Mouse (Mus musculus) limb, embryonic 14.5 days (tissue): ENCODE measurements around the gene BC051019. TPM values are rescaled to one million over a fixed set of nuclear protein-coding genes. Genes with fewer than 3 reads are reported as not detected.

ENCODE experiments used
- ATAC-seq: fragments of 200-750 bp; cut with Nextera tagmentation; 2 replicates; pipeline ENCODE4 v1.8.0; 2017; ENCODE audit warnings: low read depth, moderate number of reproducible peaks, moderate TSS enrichment; ENCODE audit not compliant: low FRiP score
- DNase-seq: peaks from one replicate; pipeline ENCODE4 v3.0.0-alpha.2; 2015; ENCODE audit warnings: low spot score
- H3K27ac ChIP-seq: fragments of 300-500 bp; sonication (generic); replicated peaks from 2 replicates; pipeline ENCODE4 v1.5.1; 2014; ENCODE audit warnings: low read depth, mild to moderate bottlenecking, low read length, moderate library complexity, mixed read lengths
- H3K27me3 ChIP-seq: fragments of 300-500 bp; sonication (generic); 2 replicates; pipeline ENCODE4 v1.6.1; 2014; ENCODE audit warnings: low read length, mixed read lengths; ENCODE audit not compliant: control insufficient read depth, insufficient read depth
- H3K36me3 ChIP-seq: fragments of 300-500 bp; sonication (generic); 2 replicates; pipeline ENCODE4 v1.6.1; 2014; ENCODE audit warnings: mild to moderate bottlenecking, low read length, moderate library complexity, mixed read lengths; ENCODE audit not compliant: control insufficient read depth, insufficient read depth
- H3K4me1 ChIP-seq: fragments of 300-500 bp; sonication (generic); 2 replicates; pipeline ENCODE4 v1.6.1; 2014; ENCODE audit warnings: antibody characterized with exemption, low read length, mixed read lengths; ENCODE audit not compliant: control insufficient read depth, insufficient read depth
- H3K4me2 ChIP-seq: fragments of 300-500 bp; sonication (generic); replicated peaks from 2 replicates; pipeline ENCODE4 v1.6.1; 2014; ENCODE audit warnings: low read depth, mild to moderate bottlenecking, low read length, moderate library complexity; ENCODE audit not compliant: severe bottlenecking
- H3K4me3 ChIP-seq: fragments of 300-500 bp; sonication (generic); replicated peaks from 2 replicates; pipeline ENCODE4 v1.5.1; 2014; ENCODE audit warnings: low read length
- H3K9ac ChIP-seq: fragments of 300-500 bp; sonication (generic); 2 replicates; pipeline ENCODE4 v1.6.1; 2014; ENCODE audit warnings: mild to moderate bottlenecking, low read depth, low read length, moderate library complexity; ENCODE audit not compliant: severe bottlenecking
- H3K9me3 ChIP-seq: fragments of 300-500 bp; sonication (generic); 2 replicates; pipeline ENCODE4 v1.6.1; 2016; ENCODE audit warnings: low read length; ENCODE audit not compliant: control insufficient read depth
- POLR2A ChIP-seq: fragments of 200-500 bp; IDR thresholded peaks from 2 replicates; pipeline ENCODE4 v1.8.0; 2012; ENCODE audit warnings: inconsistent platforms, mild to moderate bottlenecking, moderate library complexity, borderline replicate concordance; ENCODE audit not compliant: insufficient read depth, insufficient read length; ENCODE audit errors: extremely low read depth
- WGBS: fragments of 180-500 bp; shearing (Covaris S2); extraction: QIAGEN DNeasy Blood & Tissue Kit; methylation state at CpG from one replicate; pipeline ENCODE4 v1.1.7; 2014; 5-methylcytosine and 5-hydroxymethylcytosine counted together
- polyA plus RNA-seq, 2 experiments: library from polyadenylated mRNA; depleted of rRNA in 1 of 2; stranded (reverse) in 1 of 2; unstranded in 1 of 2; fragments of >200 nt; fragmentation: Nextera tagmentation in 1 of 2; extraction: Ambion mirVana in 1 of 2; gene quantifications; 2 replicates each; pipeline versions ENCODE4 v1.2.1 to v1.2.3; 2012 to 2014

Gene BC051019
- polyA plus RNA-seq, 2 experiments = 0.10 to 0.15 TPM

GRCm38 (mm10) chr7:109741703-109742102, 18.1 kb upstream of the BC051019 start:
- H3K36me3 ChIP-seq = peaks cover 27% of the 10 kb centered on the region
- H3K4me3 ChIP-seq = no peak overlapping the region
- DNase-seq = no peak
- no peak overlapping the region for H3K9ac ChIP-seq
- H3K4me1 ChIP-seq = no peaks in the 10 kb centered on the region
- no peaks in the 10 kb centered on the region for H3K9me3 ChIP-seq
- WGBS = 84% methylated on average over 4 of the region's 4 CpGs
- no peak for ATAC-seq
- H3K27me3 ChIP-seq = no peaks in the 10 kb centered on the region
- TF ChIP-seq POLR2A = no peak
- H3K27ac ChIP-seq = no peak overlapping the region
- no peak overlapping the region for H3K4me2 ChIP-seq

DNA sequence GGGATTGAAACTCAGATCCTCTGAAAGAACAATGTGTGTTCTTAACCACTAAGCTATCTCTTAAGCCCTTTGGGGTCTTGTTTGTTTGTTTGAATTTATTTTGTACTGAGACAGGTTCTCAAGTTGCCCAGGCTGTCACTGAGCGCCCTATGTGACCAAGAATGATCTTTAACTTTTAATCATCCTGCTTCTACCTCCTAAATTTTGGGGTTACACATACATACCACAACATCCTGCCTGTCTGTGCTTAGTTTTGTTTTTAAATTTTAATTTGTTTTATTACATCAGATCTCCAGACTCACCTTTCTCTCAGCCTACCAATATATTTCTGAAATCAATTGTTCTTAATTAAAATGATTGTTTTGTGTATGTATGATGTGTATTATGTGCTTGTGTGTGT, 17.4 kb upstream of the BC051019 start:
- H3K4me3 ChIP-seq = no peak overlapping the region
- no peaks in the 10 kb centered on the region for H3K4me1 ChIP-seq
- ATAC-seq (no peak), DNase-seq (no peak)
- no peak overlapping the region for H3K4me2 ChIP-seq
- 89% methylated on average over 1 of the region's 1 CpGs for WGBS
- peaks cover 33% of the 10 kb centered on the region for H3K36me3 ChIP-seq
- H3K27ac ChIP-seq = no peak overlapping the region
- no peaks in the 10 kb centered on the region for H3K27me3 ChIP-seq
- no peaks in the 10 kb centered on the region for H3K9me3 ChIP-seq
- TF ChIP-seq POLR2A = no peak
- H3K9ac ChIP-seq = no peak overlapping the region

DNA sequence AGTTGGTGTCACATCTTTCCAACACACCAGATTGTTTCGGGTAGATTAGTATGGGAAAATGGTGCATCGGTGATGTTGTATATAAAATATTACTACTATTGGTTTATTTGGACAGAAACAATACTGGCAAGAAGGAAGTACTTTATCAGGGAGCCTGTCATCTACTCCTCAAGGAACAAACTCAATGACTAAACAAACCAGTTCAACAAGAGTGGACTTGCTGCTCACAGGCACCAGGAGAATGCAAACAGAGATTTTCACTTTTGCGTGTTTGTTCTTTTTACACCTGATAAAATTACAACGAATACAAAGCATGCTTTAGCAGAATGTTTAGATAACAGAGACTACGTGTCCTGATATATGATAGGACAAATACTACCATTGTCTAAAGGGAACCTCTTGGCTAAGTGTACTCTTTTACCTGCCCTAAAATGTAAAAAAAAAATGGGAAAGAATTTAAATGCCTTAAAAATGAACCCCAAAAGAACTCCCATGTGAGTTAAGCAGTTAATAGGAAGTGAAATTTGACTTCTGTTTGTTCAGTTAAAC, 16.2 kb upstream of the BC051019 start:
- H3K4me1 ChIP-seq = no peaks in the 10 kb centered on the region
- no peak overlapping the region for H3K9ac ChIP-seq
- H3K27me3 ChIP-seq = no peaks in the 10 kb centered on the region
- H3K27ac ChIP-seq = no peak overlapping the region
- no peak for TF ChIP-seq POLR2A
- H3K36me3 ChIP-seq = peaks cover 35% of the 10 kb centered on the region
- H3K4me2 ChIP-seq = no peak overlapping the region
- no peaks in the 10 kb centered on the region for H3K9me3 ChIP-seq
- H3K4me3 ChIP-seq = no peak overlapping the region
- ATAC-seq (no peak), DNase-seq (no peak)
- 73% methylated on average over 5 of the region's 5 CpGs for WGBS

DNA sequence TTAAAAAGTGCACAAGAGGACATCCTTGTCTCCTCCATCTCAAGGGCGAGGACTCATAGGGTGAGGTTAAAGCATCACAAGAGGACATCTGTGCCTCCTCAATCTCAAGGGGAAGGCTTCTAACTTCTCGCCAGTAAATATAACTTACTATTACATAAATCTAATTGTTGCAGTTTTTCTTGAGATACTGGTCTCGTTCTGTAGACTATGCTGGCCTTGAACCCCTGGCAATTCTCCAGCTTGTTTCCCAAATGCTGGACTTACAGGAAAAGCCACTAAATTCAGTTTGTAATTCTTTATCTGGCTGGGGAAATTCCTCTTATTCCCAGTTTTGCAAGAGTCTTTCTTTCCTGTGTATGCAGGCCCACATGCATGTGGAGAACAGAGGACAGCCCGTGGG, 11.2 kb upstream of the BC051019 start:
- no peak for TF ChIP-seq POLR2A
- no peak for DNase-seq
- H3K4me3 ChIP-seq = no peak overlapping the region
- H3K27me3 ChIP-seq = no peaks in the 10 kb centered on the region
- ATAC-seq = no peak
- 86% methylated on average over 4 of the region's 4 CpGs for WGBS
- H3K36me3 ChIP-seq = peaks cover 15% of the 10 kb centered on the region
- no peaks in the 10 kb centered on the region for H3K4me1 ChIP-seq
- H3K9ac ChIP-seq = no peak overlapping the region
- H3K27ac ChIP-seq = no peak overlapping the region
- no peak overlapping the region for H3K4me2 ChIP-seq
- no peaks in the 10 kb centered on the region for H3K9me3 ChIP-seq

GRCm38 (mm10) chr7:109731626-109732025, 8.0 kb upstream of the BC051019 start, which contains the start of gene Ascl3:
Gene Ascl3, minus strand, starts transcription at chr7:109731726.
- DNase-seq (no peak), ATAC-seq (no peak)
- Histone ChIP-seq H3K4me2 (no peak within 1 kb of the TSS), H3K27me3 (no peaks in the 10 kb centered on the region), H3K4me3 (no peak within 1 kb of the TSS), H3K9me3 (no peaks in the 10 kb centered on the region), H3K36me3 (peaks cover 11% of the 10 kb centered on the region), H3K27ac (no peak within 1 kb of the TSS), H3K9ac (no peak within 1 kb of the TSS), H3K4me1 (no peaks in the 10 kb centered on the region)
- WGBS = 87% methylated on average over 5 of the region's 5 CpGs
- no peak for TF ChIP-seq POLR2A

DNA sequence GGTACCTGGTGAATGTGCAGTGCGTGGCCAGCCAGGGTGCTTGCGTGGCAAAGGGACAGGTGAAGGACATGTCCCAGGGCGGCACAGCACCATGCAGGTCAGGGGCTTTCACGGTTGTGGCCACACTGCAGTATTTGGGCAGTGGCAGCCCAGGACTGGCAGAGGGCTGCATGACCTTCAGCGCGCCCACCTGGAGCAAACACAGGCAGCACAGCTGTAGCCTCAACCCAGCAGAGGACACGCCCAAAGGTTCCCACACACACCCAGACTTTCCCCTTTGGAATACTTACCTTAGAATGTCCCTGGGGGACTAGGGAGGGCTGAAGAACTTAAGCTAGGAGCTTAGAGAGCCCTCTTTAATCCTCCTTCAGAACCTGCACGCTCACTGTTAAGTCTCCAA, 536 bp downstream of the BC051019 start:
- Histone ChIP-seq H3K27ac (no peak overlapping the region), H3K9me3 (no peaks in the 10 kb centered on the region), H3K9ac (no peak overlapping the region), H3K36me3 (no peaks in the 10 kb centered on the region), H3K4me2 (no peak overlapping the region), H3K4me3 (no peak overlapping the region), H3K27me3 (no peaks in the 10 kb centered on the region), H3K4me1 (no peaks in the 10 kb centered on the region)
- no peak for TF ChIP-seq POLR2A
- ATAC-seq (no peak), DNase-seq (no peak)
- 87% methylated on average over 8 of the region's 8 CpGs for WGBS
